Mouse (Mus musculus) olfactory bulb, adult 2 months (tissue): ENCODE measurements around the gene H2-Q7.
"Not testable (repeated sequence)": the region's sequence is repeated elsewhere in the genome, so short reads cannot be mapped to it uniquely, and the experiment has no call there.

Source experiments
- CTCF ChIP-seq: fragments of 200-500 bp; IDR thresholded peaks from 2 replicates; pipeline ENCODE4 v1.5.1; 2012; ENCODE audit warnings: low read depth, mild to moderate bottlenecking, low read length, moderate library complexity; ENCODE audit not compliant: insufficient read depth
- POLR2A ChIP-seq: fragments of 200-500 bp; IDR thresholded peaks from 2 replicates; pipeline ENCODE4 v1.6.1; 2012; ENCODE audit warnings: mild to moderate bottlenecking, low read depth, low read length, moderate library complexity; ENCODE audit not compliant: insufficient read depth

- not testable (repeated sequence) for TF ChIP-seq CTCF, POLR2A
Observed at GRCm38 (mm10) chr17:35424624-35425416, 14.1 kb upstream of the H2-Q7 start, which contains the start of gene H2-Q6.
